Mouse (Mus musculus) MN1 (cell line): ENCODE results near the gene Olfr522.
"Not testable (repeated sequence)": the region's sequence is repeated elsewhere in the genome, so short reads cannot be mapped to it uniquely, and the experiment has no call there.

Source experiments
- DNase-seq: peaks from one replicate; pipeline ENCODE4 v3.0.0-alpha.2; 2016; ENCODE audit warnings: low spot score

The Olfr522 gene

DNA sequence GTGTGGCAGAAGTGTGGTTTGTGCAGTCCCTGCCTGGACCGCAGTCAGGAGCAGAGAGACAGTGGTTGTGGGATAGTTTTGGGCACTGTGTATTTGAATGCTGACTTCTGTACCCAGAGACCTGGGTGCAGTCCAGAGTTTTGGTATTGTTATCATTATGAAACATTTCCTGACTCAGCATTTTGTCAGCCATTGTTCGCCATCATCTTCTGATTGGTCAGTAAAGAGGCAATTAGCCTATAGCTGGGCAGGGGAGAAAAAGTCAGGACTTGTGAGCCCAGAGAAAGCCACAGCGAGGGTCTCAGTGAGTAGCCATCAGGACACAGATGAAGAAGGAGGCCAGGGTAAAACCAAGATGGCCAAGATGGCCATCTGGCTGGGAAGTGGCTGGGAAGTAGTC, 4.2 kb downstream of the Olfr522 start:
- DNase-seq, result no peak

DNA sequence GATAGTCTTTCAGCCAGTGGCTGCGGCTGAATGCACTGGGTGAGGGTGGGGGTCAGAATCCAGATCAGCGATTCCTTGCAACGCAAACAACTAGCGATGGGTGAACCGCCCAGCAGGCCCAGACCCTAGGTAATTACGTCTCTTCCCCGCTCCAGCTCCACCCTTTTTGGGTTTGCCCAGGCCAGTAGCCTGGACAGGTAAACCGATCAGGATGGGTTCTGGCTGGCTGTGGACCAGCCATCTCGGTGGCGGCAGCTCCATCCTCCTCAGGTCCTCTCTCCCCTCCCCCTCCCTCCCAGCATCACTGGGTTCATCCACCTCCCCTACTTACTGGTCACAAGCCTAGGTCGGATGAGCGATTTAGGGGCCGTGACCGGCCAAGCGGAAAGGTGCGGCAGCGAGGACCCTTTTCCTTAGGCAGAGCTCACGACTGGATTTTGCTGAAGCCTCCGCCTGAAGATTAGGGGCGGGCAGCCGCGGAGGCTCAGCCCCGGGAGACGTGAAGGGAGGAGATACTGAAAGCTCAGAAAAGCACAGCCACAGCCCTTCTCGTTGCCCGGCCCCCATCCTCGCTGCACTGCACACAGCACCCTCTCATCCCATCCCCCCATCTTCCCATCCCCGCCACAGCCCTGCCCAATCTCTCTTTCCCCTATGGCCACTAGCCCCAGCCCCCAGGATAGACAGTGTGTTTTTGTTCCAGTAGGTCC, 10.2 kb downstream of the Olfr522 start, which contains the start of gene Sprn:
TSS of gene Sprn (minus strand) at position 660 of the 710 bp plus-strand sequence.
- no peak for DNase-seq

DNA sequence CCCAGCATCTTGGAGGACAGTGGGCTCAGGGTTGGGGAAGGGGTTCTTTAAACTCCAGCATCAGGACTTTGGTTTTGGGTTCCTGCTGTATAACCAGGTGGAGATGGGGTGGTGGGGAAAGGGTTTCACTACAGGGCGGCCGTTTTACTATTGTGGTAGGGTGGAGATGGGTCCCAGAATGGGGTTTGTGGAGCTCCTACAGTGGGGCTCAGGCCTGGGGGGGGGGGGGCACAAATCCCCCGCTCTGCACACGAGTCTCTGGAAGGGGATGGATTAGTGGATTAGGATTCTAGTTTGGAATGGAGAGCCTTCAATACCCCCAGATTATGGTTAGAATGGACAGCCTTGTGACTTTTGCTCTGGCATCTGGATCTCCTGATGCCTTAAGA, 10.7 kb downstream of the Olfr522 start:
- no peak for DNase-seq

DNA sequence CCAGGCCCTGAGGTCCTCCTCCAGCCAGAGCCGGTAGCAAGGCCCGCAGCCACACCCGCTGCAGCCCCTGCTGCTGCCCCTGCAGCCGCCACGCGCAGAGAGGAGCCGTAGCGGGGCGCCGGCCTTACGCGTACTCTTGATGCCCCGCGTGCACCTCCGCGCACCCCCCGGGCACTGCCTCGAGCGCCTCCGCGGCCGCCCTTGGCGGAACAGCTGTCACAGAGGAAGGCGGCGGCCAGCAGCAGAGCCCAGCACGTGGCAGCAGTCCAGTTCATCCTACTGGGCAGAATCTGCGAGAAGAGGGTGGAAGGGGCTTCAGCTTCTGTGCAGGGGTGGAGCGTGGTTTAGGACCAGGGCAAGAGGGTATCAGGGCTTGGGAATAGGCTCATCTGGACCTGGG, 11.2 kb downstream of the Olfr522 start:
- DNase-seq, result no peak

DNA sequence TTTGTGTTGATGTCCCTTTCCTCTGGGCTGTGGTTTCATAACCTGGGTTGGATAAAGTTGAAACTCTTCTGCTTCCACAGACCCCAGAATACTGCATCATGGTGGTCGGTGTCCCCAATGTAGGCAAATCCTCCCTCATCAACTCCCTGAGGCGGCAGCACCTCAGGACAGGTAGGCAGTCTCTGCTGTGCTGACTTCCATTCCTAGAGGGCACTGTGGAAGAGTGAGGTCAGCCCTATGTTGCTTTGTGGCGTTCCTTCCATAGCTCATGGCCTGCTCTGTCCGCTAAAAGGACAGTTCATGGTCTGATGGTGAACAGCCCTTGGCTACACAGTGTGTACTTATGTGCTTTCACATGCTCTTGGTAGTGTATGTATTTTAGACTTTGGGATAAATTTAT, 20.0 kb downstream of the Olfr522 start:
- DNase-seq, result no peak

DNA sequence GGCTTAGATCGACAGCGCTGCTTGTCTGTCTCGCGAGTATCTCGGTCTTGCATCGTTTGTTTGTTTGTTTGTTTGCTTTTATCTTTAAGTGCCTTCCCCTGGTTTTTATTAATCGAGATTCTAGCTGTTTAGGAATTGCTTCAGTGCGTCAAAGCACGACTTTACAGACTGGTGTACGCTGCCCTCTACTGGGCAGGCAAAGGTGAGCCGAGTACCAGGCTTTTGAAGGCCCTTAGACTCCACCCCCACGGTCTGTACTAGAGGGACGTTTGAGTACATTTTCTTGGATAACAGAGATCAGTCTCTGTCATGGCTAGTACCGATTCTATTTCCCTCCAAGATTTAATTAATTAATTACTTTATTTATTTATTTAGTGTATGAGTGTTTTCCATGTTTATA, 23.2 kb downstream of the Olfr522 start:
- DNase-seq, result peak; percentile 86

DNA sequence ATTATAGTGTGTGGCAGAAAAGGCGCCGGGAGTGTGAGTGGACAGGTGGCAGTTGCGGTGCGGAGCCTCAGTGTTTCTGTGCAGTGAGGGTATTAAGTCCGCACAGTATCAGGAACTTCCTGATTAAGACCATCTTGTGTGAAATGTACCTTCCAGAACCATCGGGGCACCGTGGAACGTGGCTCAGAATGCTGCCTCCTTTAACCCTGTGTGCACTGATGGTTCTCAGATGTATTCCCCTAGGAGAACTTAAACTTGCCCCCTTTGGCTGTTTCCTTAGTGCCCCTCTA, 26.6 kb downstream of the Olfr522 start:
- DNase-seq, result no peak

DNA sequence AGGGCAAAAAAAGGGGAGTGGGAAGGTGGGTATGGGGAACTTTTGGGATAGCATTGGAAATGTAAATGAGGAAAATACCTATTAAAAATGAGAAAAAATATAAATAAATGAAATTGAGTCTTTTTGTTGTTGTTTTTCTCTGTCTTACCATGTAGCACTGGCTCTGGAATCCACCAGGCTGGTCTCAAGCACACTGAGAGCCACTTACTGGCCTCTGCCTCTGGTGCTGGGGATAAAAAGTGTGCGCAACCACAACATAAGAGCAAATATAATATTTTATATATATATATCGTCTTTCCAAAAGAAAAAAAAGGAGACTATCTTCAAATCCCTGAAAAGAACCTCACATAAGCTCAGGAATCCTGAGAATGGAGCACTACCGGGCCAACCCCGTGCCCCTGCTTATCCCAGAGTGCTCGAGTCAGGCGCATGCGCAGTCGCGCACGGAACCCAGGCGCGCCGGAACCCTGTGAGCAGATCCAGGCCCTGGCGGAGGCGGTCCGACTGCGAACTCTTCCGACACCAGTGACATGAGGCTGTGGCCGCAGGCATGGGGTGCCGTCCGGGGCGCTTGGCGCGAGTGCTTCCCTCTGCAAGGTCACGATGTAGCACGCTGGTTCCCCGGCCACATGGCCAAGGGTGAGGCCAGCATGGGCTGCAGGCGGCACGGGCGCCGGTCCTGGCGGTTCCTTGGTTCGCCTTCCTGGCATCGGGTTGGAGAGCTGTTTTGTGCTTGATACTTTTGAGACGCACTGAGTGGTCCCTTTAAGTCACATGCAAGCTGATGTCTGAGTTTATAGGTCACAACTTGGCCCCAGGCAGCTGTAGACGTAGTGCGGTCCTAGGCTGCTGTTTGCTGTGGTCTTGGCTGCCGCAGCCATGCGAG, 27.2 kb downstream of the Olfr522 start, which contains the start of gene Mtg1:
TSS of gene Mtg1 (plus strand) at position 430 of the 886 bp plus-strand sequence.
- peak; percentile 95 for DNase-seq

DNA sequence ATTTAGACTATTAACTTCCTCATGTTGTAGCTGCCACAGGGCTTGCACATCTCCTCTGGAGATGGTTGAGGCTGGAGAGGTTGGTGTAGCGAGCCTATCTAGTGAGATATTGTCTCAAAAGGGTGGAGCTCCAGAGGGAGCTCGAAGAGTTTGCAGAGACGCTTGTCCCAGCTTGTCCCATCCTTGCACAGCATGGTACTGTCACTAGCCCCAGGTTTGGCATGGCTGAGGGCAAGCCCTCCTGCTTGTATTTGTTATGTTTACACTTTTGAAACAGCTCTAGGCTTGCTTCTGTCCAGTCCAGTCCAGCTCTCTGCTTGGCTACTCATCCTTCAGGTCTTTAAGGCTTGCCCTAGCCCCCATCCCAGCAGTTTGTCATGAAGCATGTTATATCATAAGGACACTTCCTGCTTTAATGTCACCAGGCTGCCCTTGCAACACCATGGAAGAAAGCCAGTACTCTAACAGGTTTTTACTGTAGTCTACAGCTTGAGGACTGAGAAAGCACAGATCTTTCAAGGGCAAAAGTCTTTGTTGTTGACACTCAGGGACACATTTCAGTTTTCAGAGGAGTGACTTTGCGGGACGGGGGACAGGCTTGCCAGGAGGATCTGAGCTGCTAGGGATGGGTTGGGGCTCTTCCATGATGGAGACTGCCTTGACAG, 29.3 kb downstream of the Olfr522 start:
- no peak for DNase-seq

DNA sequence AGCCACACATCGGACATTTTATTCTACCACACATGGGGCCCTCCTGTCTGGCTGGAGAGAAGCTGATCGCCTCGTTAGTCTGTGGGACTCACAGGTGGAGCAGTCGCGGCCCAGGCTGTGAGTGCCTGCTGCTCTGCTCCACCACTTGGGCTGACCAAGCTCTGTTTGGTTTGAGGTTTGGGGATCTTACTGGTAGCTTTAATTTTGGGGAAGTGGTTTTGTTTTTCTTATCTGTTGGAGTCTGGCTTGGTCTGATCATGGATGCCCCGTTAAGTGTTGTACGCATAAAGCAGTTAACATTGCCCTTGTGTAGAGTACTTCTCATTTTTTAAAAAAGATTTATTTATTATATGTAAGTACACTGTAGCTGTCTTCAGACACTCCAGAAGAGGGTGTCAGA, 30.5 kb downstream of the Olfr522 start:
- DNase-seq, result not testable (repeated sequence)

DNA sequence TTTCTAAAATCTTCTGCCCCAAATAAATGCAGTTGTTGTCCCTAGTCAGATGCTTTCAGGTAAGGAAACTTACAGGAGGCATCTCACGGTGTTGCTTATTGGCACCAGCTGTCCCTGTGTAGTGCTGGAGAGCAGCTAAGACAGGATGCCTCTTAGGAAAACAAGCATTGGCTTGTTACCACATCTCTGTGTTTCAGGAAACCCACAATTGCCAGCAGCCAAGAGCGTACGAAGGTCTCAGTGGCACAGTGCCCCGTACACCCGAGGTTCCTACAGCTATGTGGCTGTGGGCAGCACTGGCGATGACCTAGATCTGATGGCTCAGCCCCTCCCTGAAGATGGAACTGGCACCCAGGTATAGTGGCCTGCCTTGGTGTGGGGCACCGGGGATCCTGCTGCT, 32.4 kb downstream of the Olfr522 start:
- DNase-seq, result not testable (repeated sequence)

DNA sequence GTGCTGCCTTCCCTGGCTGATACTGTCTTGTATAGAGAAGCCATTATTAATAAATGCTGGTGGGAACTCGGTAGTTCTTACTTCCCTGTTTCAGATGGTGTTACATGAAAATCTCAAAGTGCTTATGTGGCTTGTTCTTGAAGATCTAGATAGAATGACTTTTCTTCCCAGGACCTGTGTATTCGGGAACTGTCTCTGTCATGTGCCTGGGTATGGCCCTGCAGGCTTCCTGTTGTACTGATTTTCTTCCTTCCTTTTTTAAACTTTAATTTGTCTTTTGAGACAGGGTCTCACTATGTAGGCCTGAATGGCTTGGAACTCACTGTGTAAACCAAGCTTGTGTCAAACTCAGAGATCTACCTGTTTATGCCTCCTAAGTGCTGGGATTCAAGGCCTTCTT, 36.7 kb downstream of the Olfr522 start:
- no peak for DNase-seq

DNA sequence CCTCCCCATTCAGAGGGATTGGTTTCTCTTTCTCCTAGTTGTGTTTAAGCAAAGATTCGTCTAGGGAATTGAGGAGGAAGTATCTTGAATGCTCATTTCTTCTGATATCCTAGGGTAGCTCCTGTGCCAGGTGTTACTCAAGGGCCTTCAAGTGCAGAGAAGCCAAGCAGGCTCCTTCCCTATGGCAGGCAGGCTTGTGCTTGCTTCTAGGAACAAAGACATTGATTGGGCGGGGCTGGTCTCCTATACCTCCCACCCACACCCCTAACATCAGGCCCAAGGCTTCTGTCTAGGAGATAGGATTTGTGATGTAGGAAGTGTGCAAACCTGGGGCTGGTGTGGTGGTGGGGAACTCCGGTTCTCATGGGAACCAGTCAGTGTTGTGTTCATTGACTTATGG, 37.6 kb downstream of the Olfr522 start:
- no peak for DNase-seq

DNA sequence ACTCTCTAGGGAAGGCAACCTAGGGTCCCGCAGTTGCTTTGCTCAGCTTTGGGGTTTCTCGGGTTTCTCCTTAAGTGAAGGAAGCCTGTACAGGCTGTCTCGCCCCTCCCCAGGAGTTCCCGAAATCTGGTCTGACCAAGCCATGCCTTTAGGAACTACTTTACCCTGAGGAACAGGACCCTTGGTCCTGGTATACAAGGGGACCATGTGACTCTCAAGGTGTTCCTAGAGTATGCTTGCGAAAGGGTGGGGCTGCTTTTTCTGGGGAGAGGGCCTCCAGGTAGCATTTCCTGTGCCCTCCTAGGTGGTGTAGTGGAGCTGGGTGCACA, 38.6 kb downstream of the Olfr522 start:
- no peak for DNase-seq

DNA sequence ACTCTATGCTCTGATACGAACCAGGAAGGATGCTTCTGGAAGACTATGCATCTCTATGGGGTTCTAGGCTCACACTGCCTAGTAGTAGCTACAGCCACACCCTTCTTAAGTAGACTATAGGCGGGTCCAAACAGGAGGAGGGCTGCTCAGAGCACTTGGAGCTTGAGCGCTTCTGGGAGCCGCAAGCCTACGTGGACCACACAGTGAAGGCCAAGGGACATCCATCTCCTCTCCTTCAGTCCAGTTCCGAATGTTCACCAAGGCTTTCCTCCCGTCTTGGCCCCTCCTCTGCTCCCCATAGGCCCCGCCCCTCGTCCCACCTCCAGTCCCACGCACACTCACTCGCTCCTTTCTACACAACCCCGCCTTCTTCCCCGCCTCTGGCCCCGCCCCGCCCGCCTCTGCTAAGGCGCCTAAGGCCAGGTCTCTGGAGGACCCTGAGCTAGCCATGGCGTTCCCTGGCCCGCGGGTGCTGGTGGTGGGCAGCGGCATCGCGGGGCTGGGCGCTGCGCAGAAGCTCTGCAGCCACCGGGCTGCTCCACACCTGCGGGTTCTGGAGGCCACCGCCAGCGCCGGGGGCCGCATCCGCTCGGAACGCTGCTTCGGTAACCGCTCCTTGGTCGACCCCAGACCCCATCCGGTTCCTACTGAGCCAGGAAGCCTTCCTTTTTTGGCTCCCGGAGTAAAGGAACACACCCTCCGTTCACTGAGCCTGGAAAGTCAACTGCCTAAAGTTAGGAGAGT, 39.1 kb downstream of the Olfr522 start:
- DNase-seq, result peak; percentile 71

DNA sequence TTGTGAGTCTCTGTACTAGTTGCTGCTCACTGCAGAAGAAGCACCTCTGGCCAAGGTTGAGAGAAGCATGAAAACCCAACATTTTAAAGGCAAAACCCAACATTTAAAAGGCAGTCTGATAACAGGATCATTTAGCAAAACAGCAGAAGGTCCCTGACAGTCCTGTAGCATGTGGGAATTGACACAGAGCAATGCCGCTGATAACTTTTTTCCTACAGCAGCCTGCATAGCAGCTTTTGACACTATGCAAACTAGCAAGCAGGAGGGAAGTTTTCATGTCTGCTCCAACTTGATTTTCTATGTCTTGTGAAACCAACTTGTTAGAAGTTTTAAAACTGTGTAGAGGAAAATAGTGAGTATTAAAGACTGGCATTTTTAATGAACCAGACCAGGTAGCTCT, 40.2 kb downstream of the Olfr522 start:
- no peak for DNase-seq

DNA sequence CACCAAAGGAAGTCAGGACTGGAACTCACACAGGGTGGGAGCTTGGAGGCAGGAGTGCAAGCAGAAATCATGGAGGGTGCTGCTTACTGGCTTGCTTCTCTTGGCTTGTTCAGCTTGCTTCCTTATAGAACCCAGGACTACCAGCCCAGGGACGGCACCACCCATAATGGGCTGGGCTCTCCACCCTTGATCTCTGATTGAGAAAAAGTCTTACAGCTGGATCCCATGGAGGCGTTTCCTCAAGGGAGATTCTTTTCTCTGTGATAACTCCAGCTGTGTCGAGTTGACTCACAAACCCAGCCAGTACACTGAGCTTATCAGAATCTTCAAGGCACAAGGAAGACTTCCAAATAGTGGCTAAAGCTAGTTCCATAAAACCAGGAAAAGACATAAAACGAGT, 41.8 kb downstream of the Olfr522 start:
- no peak for DNase-seq

DNA sequence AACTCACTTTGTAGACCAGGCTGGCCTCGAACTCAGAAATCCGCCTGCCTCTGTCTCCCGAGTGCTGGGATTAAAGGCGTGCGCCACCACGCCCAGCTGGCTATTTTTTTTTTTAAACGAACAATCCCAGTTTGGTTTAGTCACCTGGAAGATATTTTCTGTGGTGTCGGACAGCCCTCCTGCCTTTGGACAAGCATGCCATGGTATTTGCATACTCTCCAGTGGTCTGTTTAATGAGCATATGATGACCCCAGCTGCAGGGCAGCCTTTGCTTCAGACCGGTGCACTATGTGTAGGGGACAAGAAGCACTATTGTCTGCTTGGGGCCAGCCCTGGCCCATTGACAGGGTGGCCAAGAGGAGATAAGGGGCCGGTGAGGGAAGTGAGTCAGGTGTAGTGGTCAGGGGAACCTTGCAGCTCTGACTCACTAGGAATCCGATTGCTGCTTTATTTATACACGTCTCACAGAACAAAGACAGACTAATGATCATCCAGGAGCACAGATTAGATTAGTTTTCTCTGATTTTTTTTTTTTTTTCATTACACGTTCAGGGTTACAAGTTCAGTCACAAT, 43.1 kb downstream of the Olfr522 start:
- DNase-seq, result no peak

DNA sequence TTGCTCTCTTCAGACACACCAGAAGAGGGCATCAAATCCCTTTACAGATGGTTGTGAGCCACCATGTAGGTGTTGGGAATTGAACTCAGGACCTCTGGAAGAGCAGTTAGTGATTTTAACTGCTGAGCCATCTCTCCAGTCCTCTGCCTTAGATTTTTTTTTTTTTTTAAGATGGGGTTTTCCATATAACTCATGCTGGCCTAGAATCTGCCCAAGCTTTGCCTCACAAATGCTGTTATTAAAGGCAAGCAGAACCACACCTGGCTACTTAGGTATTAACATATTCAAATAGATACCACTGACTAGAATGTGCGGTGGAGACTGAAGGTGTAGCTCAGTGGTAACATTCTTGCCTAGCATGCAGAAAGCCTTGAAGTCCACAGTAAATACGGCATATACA, 44.1 kb downstream of the Olfr522 start:
- no peak for DNase-seq

DNA sequence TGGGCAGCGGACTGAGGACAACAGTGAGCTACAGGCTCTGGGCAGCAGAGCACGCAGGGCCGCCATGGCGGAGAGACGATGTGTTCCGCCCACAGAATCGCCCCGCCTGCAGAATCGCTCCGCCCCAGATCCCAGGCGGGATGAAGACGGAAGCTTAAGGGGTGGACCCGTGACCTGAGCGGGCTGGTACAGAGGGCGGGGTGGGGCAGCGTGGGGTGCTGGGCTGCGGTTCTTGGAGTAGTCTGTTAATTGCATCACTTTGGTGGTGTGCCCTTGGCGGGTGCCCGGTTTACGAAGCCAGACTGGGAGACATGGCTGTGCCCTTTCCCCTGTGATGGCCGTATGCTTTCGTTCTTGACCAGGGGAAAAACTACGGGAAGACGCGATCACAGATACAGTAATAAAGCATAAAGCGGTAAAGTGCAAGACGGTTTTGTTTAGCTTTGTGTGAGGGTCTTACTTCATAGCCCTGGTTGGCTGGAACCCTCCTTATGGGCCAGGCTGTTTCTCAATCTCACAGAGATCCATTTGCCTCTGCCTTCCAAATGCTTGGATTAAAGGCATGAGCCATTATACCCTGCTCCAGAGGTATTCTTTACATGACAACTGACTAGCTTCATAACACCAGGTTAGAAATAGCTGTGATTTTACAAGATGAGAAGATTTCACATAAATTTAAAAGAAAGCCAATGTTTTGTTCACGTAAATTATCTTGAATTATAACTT, 48.1 kb downstream of the Olfr522 start, which contains the start of gene Echs1:
TSS of gene Echs1 (minus strand) at position 148 of the 726 bp plus-strand sequence.
- DNase-seq, result peak; percentile 93
